ENCODE assay signal across 8 mouse cellular contexts in the genomic region with DNA sequence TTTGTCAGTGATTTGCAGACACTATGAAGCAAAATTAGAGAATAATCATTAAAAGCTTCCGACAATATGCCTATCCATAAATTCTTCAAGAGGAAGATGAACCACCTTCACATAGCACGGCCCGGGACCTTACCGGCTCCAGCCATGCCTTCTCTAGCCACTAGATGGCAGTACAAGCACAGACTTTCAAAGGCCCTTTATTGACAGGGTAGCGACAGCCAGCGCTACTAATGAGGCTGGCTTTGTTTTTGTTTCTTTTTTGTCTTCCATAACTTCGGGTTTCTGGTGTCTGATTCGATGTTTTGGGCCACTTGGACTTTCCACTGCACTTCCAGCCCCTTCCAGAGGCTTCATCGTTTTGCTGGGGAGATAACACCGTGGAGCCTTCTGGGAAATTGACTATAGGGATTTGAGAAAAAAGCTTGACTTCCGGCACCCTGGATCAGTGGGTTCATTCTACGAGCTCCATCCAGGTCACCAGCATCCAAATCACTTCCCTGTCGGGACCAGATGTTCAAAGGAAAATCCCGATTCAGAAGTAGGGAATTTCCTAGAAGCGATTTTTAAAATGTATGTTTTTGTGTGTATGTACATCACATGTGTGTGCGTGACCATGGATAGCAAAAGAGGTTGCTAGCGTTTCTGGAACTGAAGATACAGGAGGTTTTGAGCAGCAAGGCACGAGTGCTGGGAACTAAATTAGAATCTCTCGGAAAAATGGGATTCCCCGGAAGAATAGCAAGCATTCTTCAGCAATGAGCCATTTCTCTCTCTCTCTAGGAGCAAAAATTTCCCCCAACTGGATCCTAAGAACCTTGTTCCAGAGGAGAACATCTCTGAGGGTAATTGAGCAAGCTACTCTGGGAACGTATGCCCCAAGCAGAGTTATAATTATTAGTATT.
DNase-seq lines count a peak whose midpoint lies in the region; ATAC-seq and TF ChIP-seq lines count a peak whose summit lies in the region.

No protein-coding gene starts in this region.

- H3K27me3 ChIP-seq in forebrain, embryonic 15.5 days: no peaks in the 10 kb centered on the region
- H3K27me3 ChIP-seq in neural tube, embryonic 14.5 days (ENCODE audit: control insufficient read depth, insufficient read depth, low read length): no peaks in the 10 kb centered on the region
- H3K27me3 ChIP-seq in testis, adult 2 months (ENCODE audit: control insufficient read depth, insufficient read depth, low read length): no peaks in the 10 kb centered on the region

- DNase-seq in ES-E14 (ENCODE audit: low read depth, low spot score): peak; percentile 54
- DNase-seq in cerebellum, adult 11 months: peak; percentile 81
- DNase-seq in heart, postnatal 36 days: peak; percentile 83 to 89
- DNase-seq in layer of hippocampus, adult 18-20 months (ENCODE audit: low spot score in 2 of 2): peak; percentile 72 to 96
- DNase-seq in lung, adult 18-20 months: peak; percentile 75 to 77

- in situ Hi-C loops in ES-E14 (cut with MboI; ENCODE audit: low sequenced_read_pairs in 2 of 2, unreplicated experiment in 2 of 2): loop anchor here (10.0 to 25.0 kb wide), 2 partner anchors 489 to 507 kb away; no protein-coding TSS in a partner anchor

- H3K9me3 ChIP-seq in ES-E14 (ENCODE audit: control insufficient read depth, insufficient read depth, low read depth, low read length): no peaks in the 10 kb centered on the region
- H3K9me3 ChIP-seq in forebrain, embryonic 15.5 days: no peaks in the 10 kb centered on the region
- H3K9me3 ChIP-seq in neural tube, embryonic 14.5 days (ENCODE audit: control insufficient read depth, low read length): no peaks in the 10 kb centered on the region

- no peak overlapping the region for H3K27ac ChIP-seq in ES-E14 (ENCODE audit: insufficient read depth, low read depth, low read length, poor library complexity, severe bottlenecking)
- peak overlapping the region; percentile 16; the same call in 1 of the 2 replicates for H3K27ac ChIP-seq in forebrain, embryonic 15.5 days (replicated peaks)
- peak overlapping the region; percentile 57 for H3K27ac ChIP-seq in neural tube, embryonic 14.5 days (ENCODE audit: low read depth, low read length)
- H3K27ac ChIP-seq in testis, adult 2 months (ENCODE audit: control insufficient read depth, insufficient read depth, low read depth, low read length): no peak overlapping the region

- no peak overlapping the region for H3K4me3 ChIP-seq in ES-E14 (ENCODE audit: insufficient read depth in 1 of 2, low read depth in 1 of 2, low read length in 2 of 2, poor library complexity in 1 of 2, severe bottlenecking in 1 of 2)
- peak overlapping the region; percentile 38 for H3K4me3 ChIP-seq in forebrain, embryonic 15.5 days
- peak overlapping the region; percentile 34 for H3K4me3 ChIP-seq in neural tube, embryonic 14.5 days (ENCODE audit: low read depth, low read length)
- peak overlapping the region; percentile 78 for H3K4me3 ChIP-seq in testis, adult 2 months (ENCODE audit: control insufficient read depth, low read depth, low read length)

- WGBS in forebrain, embryonic 15.5 days: 19% methylated on average over 21 of the region's 21 CpGs
- 23% methylated on average over 21 of the region's 21 CpGs for WGBS in neural tube, embryonic 14.5 days

- ATAC-seq in forebrain, embryonic 15.5 days (replicated peaks): peak; percentile 93
- peak; percentile 91 for ATAC-seq in neural tube, embryonic 14.5 days (ENCODE audit: low read depth)

- no peak for TF ChIP-seq POLR2A in testis, adult 2 months (IDR thresholded peaks at IDR 0.05; ENCODE audit: control insufficient read depth, low read depth, low read length)

- H3K36me3 ChIP-seq in ES-E14 (ENCODE audit: control insufficient read depth, insufficient read depth, low read length, poor library complexity, severe bottlenecking): no peaks in the 10 kb centered on the region
- H3K36me3 ChIP-seq in forebrain, embryonic 15.5 days: no peaks in the 10 kb centered on the region
- H3K36me3 ChIP-seq in neural tube, embryonic 14.5 days (ENCODE audit: control insufficient read depth, insufficient read depth, low read length): no peaks in the 10 kb centered on the region
- no peaks in the 10 kb centered on the region for H3K36me3 ChIP-seq in testis, adult 2 months (ENCODE audit: control insufficient read depth, insufficient read depth, low read length)

- H3K9ac ChIP-seq in ES-E14 (ENCODE audit: insufficient read depth, low read depth, low read length, poor library complexity, severe bottlenecking): no peak overlapping the region
- H3K9ac ChIP-seq in forebrain, embryonic 15.5 days (replicated peaks): peak overlapping the region; percentile 45
- H3K9ac ChIP-seq in neural tube, embryonic 14.5 days (replicated peaks; ENCODE audit: low read depth, low read length): peak overlapping the region; percentile 48

- intact Hi-C loops in heart, postnatal 36 days (cut with DNase I): loop anchor here (1.0 to 5.0 kb wide), 6 partner anchors 83 to 517 kb away; no protein-coding TSS in a partner anchor

- H3K4me1 ChIP-seq in ES-E14 (ENCODE audit: control insufficient read depth in 2 of 2, insufficient read depth in 2 of 2, low read length in 2 of 2, poor library complexity in 1 of 2): no peaks in the 10 kb centered on the region
- H3K4me1 ChIP-seq in forebrain, embryonic 15.5 days: peaks cover 11% of the 10 kb centered on the region
- peaks cover 9% of the 10 kb centered on the region; the same call in 1 of the 2 replicates for H3K4me1 ChIP-seq in neural tube, embryonic 14.5 days (ENCODE audit: control insufficient read depth, insufficient read depth, low read length)
- peaks cover 6% of the 10 kb centered on the region for H3K4me1 ChIP-seq in testis, adult 2 months (ENCODE audit: control insufficient read depth, insufficient read depth, low read length)

- peak; percentile 85; the same call in 1 of the 2 replicates for TF ChIP-seq CTCF in testis, adult 2 months (IDR thresholded peaks at IDR 0.05; ENCODE audit: control insufficient read depth, insufficient read depth, insufficient replicate concordance, low read depth, low read length)

- H3K4me2 ChIP-seq in forebrain, embryonic 15.5 days (replicated peaks): peak overlapping the region; percentile 64
- H3K4me2 ChIP-seq in neural tube, embryonic 14.5 days (ENCODE audit: low read depth, low read length): peak overlapping the region; percentile 68

TF ChIP-seq in ES-E14, 5 proteins besides CTCF, POLR2A, EP300 and RAD21:
- TF ChIP-seq CHD2 (IDR thresholded peaks at IDR 0.05; ENCODE audit: low read depth, low read length) (no peak), ZC3H11A (IDR thresholded peaks at IDR 0.05; ENCODE audit: borderline replicate concordance, low read depth, low read length) (peak; percentile 59; the same call in 1 of the 2 replicates), HCFC1 (IDR thresholded peaks at IDR 0.05; ENCODE audit: borderline replicate concordance, insufficient read depth, low read length) (no peak)
TF ChIP-seq in ES-E14: peak in this region for 1.

Comparison
In these comparisons a context has a peak if more than half of its experiments do, and no peak if none do; other contexts are left out.
1. H3K27ac ChIP-seq: peak in forebrain, embryonic 15.5 days (single experiment) and neural tube, embryonic 14.5 days (single experiment); none in ES-E14 (single experiment) and testis, adult 2 months (single experiment).
2. H3K4me3 ChIP-seq: peak in forebrain, embryonic 15.5 days (single experiment), neural tube, embryonic 14.5 days (single experiment) and testis, adult 2 months (single experiment); none in ES-E14 (0 of 2).
3. Peak in every context shown above with its lines, with median percentiles within 50 percentile points of each other: DNase-seq.